Mouse (Mus musculus) embryonic fibroblast, embryonic 13.5 days (primary cell): ENCODE data around the gene Sh3pxd2b.

Experiments used
- CTCF ChIP-seq: IDR thresholded peaks from 2 replicates; pipeline ENCODE4 v1.5.1; 2011; ENCODE audit warnings: mild to moderate bottlenecking, control low read depth, low read length, moderate library complexity, borderline replicate concordance; ENCODE audit not compliant: insufficient read depth
- POLR2A ChIP-seq: IDR thresholded peaks from 2 replicates; pipeline ENCODE4 v1.6.1; 2011; ENCODE audit warnings: low read depth, mild to moderate bottlenecking, control low read depth, low read length, moderate library complexity

DNA sequence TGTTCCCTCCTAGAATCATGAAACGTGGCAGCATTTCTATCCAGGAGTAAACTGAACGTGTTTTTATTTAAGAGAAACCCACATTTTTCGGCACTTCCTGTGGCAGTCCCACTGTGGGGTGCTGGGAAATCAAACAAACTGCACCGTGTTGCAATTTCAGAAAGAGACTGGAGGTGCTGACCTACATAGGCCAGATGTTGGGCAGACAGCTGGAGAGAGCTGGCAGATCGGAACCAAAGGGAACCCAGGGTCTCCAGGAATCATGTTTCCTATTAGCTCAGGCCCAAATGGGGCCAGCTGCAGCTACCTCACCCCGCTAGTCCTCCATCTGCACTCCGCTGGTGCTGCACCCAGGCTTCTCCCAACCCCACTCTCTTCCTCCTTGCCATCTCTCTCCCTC is 16.8 kb downstream of the Sh3pxd2b start:
- TF ChIP-seq CTCF, result no peak
- TF ChIP-seq POLR2A, result no peak
